Mouse (Mus musculus): ENCODE results near the gene Slc22a22. TPM values are rescaled to one million over a fixed set of nuclear protein-coding genes. Genes with fewer than 3 reads are reported as not detected.
"Not testable (repeated sequence)": the region's sequence is repeated elsewhere in the genome, so short reads cannot be mapped to it uniquely, and the experiment has no call there.

The Slc22a22 gene
- polyA plus RNA-seq, 1 experiment from 2014 or later = not detected

GRCm38 (mm10) chr15:57331326-57331725 is 146.1 kb downstream of the Slc22a22 start:
- Histone ChIP-seq H3K4me3 (ENCODE audit: low read depth, low read length) (no peak overlapping the region), H3K4me1 (ENCODE audit: control insufficient read depth, insufficient read depth, low read length) (no peaks in the 10 kb centered on the region), H3K9ac (ENCODE audit: low read length) (no peak overlapping the region), H3K27ac (replicated peaks; ENCODE audit: low read depth, low read length) (no peak overlapping the region), H3K9me3 (ENCODE audit: control insufficient read depth, low read length) (no peaks in the 10 kb centered on the region), H3K27me3 (ENCODE audit: control insufficient read depth, insufficient read depth, low read length) (no peaks in the 10 kb centered on the region), H3K4me2 (ENCODE audit: low read depth, severe bottlenecking) (no peak overlapping the region), H3K36me3 (ENCODE audit: control insufficient read depth, insufficient read depth, low read length) (no peaks in the 10 kb centered on the region)
- 84% methylated on average over 2 of the region's 2 CpGs for whole genome bisulfite sequencing
- ATAC-seq (ENCODE audit: insufficient number of reproducible peaks, low FRiP score, low TSS enrichment, low read depth) = no peak
- no peak for DNase-seq (ENCODE audit: low spot score)

- Histone ChIP-seq H3K36me3 (ENCODE audit: control insufficient read depth, insufficient read depth, low read length) (no peaks in the 10 kb centered on the region), H3K9ac (ENCODE audit: low read length) (no peak overlapping the region), H3K9me3 (ENCODE audit: control insufficient read depth, low read length) (no peaks in the 10 kb centered on the region), H3K4me1 (ENCODE audit: control insufficient read depth, insufficient read depth, low read length) (no peaks in the 10 kb centered on the region), H3K4me2 (ENCODE audit: low read depth, severe bottlenecking) (no peak overlapping the region), H3K27ac (replicated peaks; ENCODE audit: low read depth, low read length) (no peak overlapping the region), H3K27me3 (ENCODE audit: control insufficient read depth, insufficient read depth, low read length) (no peaks in the 10 kb centered on the region), H3K4me3 (ENCODE audit: low read depth, low read length) (no peak overlapping the region)
- ATAC-seq (ENCODE audit: insufficient number of reproducible peaks, low FRiP score, low TSS enrichment, low read depth) = no peak
- whole genome bisulfite sequencing = 84% methylated on average over 2 of the region's 2 CpGs
- no peak for DNase-seq (ENCODE audit: low spot score)
Observed at GRCm38 (mm10) chr15:57318001-57318400, 159.4 kb downstream of the Slc22a22 start.

GRCm38 (mm10) chr15:57316486-57316885 is 160.9 kb downstream of the Slc22a22 start:
- Histone ChIP-seq H3K27me3 (ENCODE audit: control insufficient read depth, insufficient read depth, low read length) (no peaks in the 10 kb centered on the region), H3K4me2 (ENCODE audit: low read depth, severe bottlenecking) (no peak overlapping the region), H3K9ac (ENCODE audit: low read length) (no peak overlapping the region), H3K36me3 (ENCODE audit: control insufficient read depth, insufficient read depth, low read length) (no peaks in the 10 kb centered on the region), H3K4me1 (ENCODE audit: control insufficient read depth, insufficient read depth, low read length) (no peaks in the 10 kb centered on the region), H3K27ac (replicated peaks; ENCODE audit: low read depth, low read length) (no peak overlapping the region), H3K4me3 (ENCODE audit: low read depth, low read length) (no peak overlapping the region), H3K9me3 (ENCODE audit: control insufficient read depth, low read length) (no peaks in the 10 kb centered on the region)
- DNase-seq (ENCODE audit: low spot score) = no peak
- 93% methylated on average over 2 of the region's 2 CpGs for WGBS
- no peak for ATAC-seq (ENCODE audit: insufficient number of reproducible peaks, low FRiP score, low TSS enrichment, low read depth)

DNA sequence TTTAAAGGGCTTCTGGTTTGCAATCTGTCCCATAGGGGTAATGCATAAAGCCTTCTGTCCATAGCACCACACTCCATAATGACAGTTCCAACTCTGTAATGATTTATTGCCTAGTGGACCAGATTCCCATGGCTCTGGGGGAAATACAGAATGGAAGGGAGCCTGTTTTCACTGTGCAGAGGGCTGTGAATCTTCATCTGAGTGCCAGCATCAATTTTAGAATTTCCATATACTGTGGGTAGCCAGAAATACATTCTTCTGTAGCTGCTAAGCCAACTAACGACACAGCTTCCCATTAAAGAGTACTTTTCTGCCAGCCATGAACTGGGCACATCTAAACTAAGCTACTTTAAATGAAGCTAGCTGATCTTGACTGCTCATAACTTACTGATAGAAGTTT is 174.7 kb downstream of the Slc22a22 start:
- Histone ChIP-seq H3K36me3 (ENCODE audit: control insufficient read depth, insufficient read depth, low read length) (no peaks in the 10 kb centered on the region), H3K4me3 (ENCODE audit: low read depth, low read length) (no peak overlapping the region), H3K9ac (ENCODE audit: low read length) (no peak overlapping the region), H3K4me1 (ENCODE audit: control insufficient read depth, insufficient read depth, low read length) (no peaks in the 10 kb centered on the region), H3K9me3 (ENCODE audit: control insufficient read depth, low read length) (no peaks in the 10 kb centered on the region), H3K27ac (replicated peaks; ENCODE audit: low read depth, low read length) (no peak overlapping the region), H3K27me3 (ENCODE audit: control insufficient read depth, insufficient read depth, low read length) (no peaks in the 10 kb centered on the region), H3K4me2 (ENCODE audit: low read depth, severe bottlenecking) (no peak overlapping the region)
- 88% methylated on average over 1 of the region's 1 CpGs for WGBS
- ATAC-seq (ENCODE audit: insufficient number of reproducible peaks, low FRiP score, low TSS enrichment, low read depth) (no peak), DNase-seq (ENCODE audit: low spot score) (no peak)

- no peaks in the 10 kb centered on the region for H3K27me3 ChIP-seq (ENCODE audit: control insufficient read depth, insufficient read depth, low read length)
- 55% methylated on average over 1 of the region's 1 CpGs for WGBS
- H3K9ac ChIP-seq (ENCODE audit: low read length) = no peak overlapping the region
- no peak for DNase-seq (ENCODE audit: low spot score)
- no peaks in the 10 kb centered on the region for H3K9me3 ChIP-seq (ENCODE audit: control insufficient read depth, low read length)
- no peaks in the 10 kb centered on the region for H3K36me3 ChIP-seq (ENCODE audit: control insufficient read depth, insufficient read depth, low read length)
- no peak for ATAC-seq (ENCODE audit: insufficient number of reproducible peaks, low FRiP score, low TSS enrichment, low read depth)
- H3K27ac ChIP-seq (replicated peaks; ENCODE audit: low read depth, low read length) = no peak overlapping the region
- H3K4me1 ChIP-seq (ENCODE audit: control insufficient read depth, insufficient read depth, low read length) = no peaks in the 10 kb centered on the region
- H3K4me3 ChIP-seq (ENCODE audit: low read depth, low read length) = no peak overlapping the region
- H3K4me2 ChIP-seq (ENCODE audit: low read depth, severe bottlenecking) = no peak overlapping the region
Observed at GRCm38 (mm10) chr15:57278505-57278904, 198.9 kb downstream of the Slc22a22 start.

DNA sequence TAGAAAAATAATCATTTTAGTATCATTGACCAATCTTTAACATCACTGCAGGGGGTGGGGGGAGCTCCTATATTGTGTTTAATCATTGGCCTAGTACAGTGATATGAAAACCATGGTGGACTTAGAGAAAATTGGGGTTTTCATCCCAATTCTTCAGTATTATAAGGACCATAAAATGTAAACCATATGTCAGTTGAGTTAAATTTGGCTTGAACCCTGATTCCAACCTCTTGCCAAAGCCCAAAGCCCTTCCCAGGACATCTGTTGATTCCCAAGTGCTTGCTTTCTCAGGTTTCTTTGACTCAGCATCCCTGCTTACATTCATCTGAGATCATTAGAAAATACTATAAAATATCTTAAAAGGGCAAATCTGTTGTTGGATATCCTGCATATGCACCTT is 201.0 kb downstream of the Slc22a22 start:
- DNase-seq (ENCODE audit: low spot score) = no peak
- no peak for ATAC-seq (ENCODE audit: insufficient number of reproducible peaks, low FRiP score, low TSS enrichment, low read depth)
- H3K27me3 ChIP-seq (ENCODE audit: control insufficient read depth, insufficient read depth, low read length) = no peaks in the 10 kb centered on the region

DNA sequence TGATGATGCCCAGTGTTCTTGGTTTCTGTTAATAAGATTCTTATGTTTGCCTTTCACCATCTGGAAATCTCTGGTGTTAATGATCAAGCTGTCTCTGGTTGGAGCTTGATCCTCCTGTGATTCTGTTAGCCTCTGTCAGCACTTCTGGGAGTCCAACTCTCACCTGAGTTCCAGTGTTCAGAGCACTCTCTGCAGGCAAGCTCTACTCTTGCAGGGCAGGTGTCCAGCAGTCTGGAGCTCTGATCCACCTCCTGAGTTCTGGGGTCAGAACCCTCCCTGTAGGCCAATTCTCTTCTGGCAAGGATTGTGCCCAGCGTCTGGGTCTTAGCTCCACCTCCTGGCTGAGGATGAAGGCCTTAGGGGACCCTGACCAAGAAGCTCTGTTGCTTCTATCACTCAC is 237.4 kb downstream of the Slc22a22 start:
- H3K9me3 ChIP-seq (ENCODE audit: control insufficient read depth, low read length); H3K27ac ChIP-seq (replicated peaks; ENCODE audit: low read depth, low read length); H3K4me1 ChIP-seq (ENCODE audit: control insufficient read depth, insufficient read depth, low read length); H3K9ac ChIP-seq (ENCODE audit: low read length); H3K27me3 ChIP-seq (ENCODE audit: control insufficient read depth, insufficient read depth, low read length); H3K4me3 ChIP-seq (ENCODE audit: low read depth, low read length); H3K4me2 ChIP-seq (ENCODE audit: low read depth, severe bottlenecking); H3K36me3 ChIP-seq (ENCODE audit: control insufficient read depth, insufficient read depth, low read length); ATAC-seq (ENCODE audit: insufficient number of reproducible peaks, low FRiP score, low TSS enrichment, low read depth); DNase-seq (ENCODE audit: low spot score): not testable (repeated sequence)
- WGBS = 71% methylated on average over 1 of the region's 1 CpGs

More for the DNA sequence above, 201.0 kb downstream of the Slc22a22 start:
- Histone ChIP-seq H3K4me1 (ENCODE audit: control insufficient read depth, insufficient read depth, low read length) (no peaks in the 10 kb centered on the region), H3K36me3 (ENCODE audit: control insufficient read depth, insufficient read depth, low read length) (no peaks in the 10 kb centered on the region), H3K27ac (replicated peaks; ENCODE audit: low read depth, low read length) (no peak overlapping the region), H3K4me3 (ENCODE audit: low read depth, low read length) (no peak overlapping the region), H3K9me3 (ENCODE audit: control insufficient read depth, low read length) (no peaks in the 10 kb centered on the region), H3K9ac (ENCODE audit: low read length) (no peak overlapping the region), H3K4me2 (ENCODE audit: low read depth, severe bottlenecking) (no peak overlapping the region)

- no peaks in the 10 kb centered on the region for H3K27me3 ChIP-seq (ENCODE audit: control insufficient read depth, insufficient read depth, low read length)
- DNase-seq (ENCODE audit: low spot score) (no peak), ATAC-seq (ENCODE audit: insufficient number of reproducible peaks, low FRiP score, low TSS enrichment, low read depth) (no peak)
Observed at GRCm38 (mm10) chr15:57230439-57230838, 247.0 kb downstream of the Slc22a22 start.

DNA sequence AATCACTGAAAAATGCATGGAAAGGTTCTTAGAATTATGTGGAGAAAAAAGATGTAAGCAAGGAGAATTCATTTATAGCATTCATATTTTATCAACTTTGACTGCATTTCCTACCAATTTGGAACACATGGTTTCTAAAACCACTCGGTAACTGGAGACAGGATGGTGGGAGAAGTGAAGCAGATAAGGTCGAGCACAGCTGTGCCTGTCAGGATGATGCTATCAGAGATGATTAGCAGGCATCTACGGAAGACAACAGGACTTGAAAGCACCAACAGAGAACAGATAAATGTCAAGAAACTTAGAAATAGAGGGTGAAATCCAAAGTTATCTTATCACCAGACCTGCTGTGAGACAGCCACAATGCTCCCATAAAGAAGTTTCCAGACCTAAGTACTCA is 272.1 kb downstream of the Slc22a22 start:
- Histone ChIP-seq H3K4me2 (ENCODE audit: low read depth, severe bottlenecking) (no peak overlapping the region), H3K27me3 (ENCODE audit: control insufficient read depth, insufficient read depth, low read length) (no peaks in the 10 kb centered on the region), H3K9me3 (ENCODE audit: control insufficient read depth, low read length) (no peaks in the 10 kb centered on the region), H3K27ac (replicated peaks; ENCODE audit: low read depth, low read length) (no peak overlapping the region), H3K9ac (ENCODE audit: low read length) (no peak overlapping the region), H3K36me3 (ENCODE audit: control insufficient read depth, insufficient read depth, low read length) (no peaks in the 10 kb centered on the region), H3K4me3 (ENCODE audit: low read depth, low read length) (no peak overlapping the region), H3K4me1 (ENCODE audit: control insufficient read depth, insufficient read depth, low read length) (no peaks in the 10 kb centered on the region)
- ATAC-seq (ENCODE audit: insufficient number of reproducible peaks, low FRiP score, low TSS enrichment, low read depth) (no peak), DNase-seq (ENCODE audit: low spot score) (no peak)
- WGBS = 60% methylated on average over 3 of the region's 3 CpGs

More at GRCm38 (mm10) chr15:57230439-57230838, 247.0 kb downstream of the Slc22a22 start:
- Histone ChIP-seq H3K36me3 (ENCODE audit: control insufficient read depth, insufficient read depth, low read length) (no peaks in the 10 kb centered on the region), H3K27ac (replicated peaks; ENCODE audit: low read depth, low read length) (no peak overlapping the region), H3K4me1 (ENCODE audit: control insufficient read depth, insufficient read depth, low read length) (no peaks in the 10 kb centered on the region), H3K4me3 (ENCODE audit: low read depth, low read length) (no peak overlapping the region), H3K9ac (ENCODE audit: low read length) (no peak overlapping the region), H3K4me2 (ENCODE audit: low read depth, severe bottlenecking) (no peak overlapping the region), H3K9me3 (ENCODE audit: control insufficient read depth, low read length) (no peaks in the 10 kb centered on the region)
